Mouse (Mus musculus): ENCODE data around the gene Slc27a2. TPM values are rescaled to one million over a fixed set of nuclear protein-coding genes. Genes with fewer than 3 reads are reported as not detected.

Slc27a2 gene
- polyA plus RNA-seq, 1 experiment = not detected

DNA sequence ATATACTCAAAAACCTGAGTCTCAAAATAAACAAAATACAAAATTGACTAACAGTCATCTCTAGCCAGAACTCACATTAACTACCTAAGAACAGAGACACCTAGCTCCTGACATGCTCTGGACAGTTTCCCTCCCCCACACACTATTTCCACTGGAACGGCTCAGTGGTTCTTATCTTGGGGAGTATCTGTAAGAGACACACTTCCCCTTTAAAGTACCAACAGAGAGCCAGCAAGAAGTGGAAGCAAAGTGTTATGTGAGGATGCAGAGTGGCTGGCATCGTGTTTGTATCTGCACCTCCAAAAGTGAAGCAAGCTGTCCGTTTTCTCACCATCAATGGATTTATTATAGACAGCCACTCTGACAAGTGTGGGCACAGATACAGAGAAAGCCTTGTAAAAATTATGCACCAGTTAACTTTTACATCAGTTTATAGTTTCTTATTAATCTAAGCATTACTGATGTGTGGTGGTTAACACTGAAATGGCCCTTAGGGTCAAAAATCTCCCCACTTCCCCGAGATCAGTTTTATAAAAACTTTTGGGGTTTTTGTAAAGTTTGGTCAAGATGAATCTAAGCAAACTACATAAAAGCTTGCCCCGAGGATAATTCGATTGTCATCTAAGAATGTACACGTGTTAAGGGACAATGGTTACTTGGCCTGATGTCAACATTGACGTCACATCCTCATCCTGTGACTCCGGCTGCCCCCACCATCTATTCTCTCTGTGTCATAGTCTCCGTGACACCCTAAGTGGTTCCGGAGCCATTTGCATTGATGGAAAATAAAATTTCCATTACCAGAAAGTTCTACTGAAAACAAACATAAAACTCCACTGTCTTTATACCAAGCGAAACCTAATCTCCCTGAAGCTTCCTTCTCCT, 84.0 kb downstream of the Slc27a2 start:
- Histone ChIP-seq H3K4me3 (ENCODE audit: insufficient read depth, low read depth, low read length) (no peak overlapping the region), H3K27ac (ENCODE audit: insufficient read depth, low read depth, low read length) (no peak overlapping the region), H3K4me1 (ENCODE audit: control insufficient read depth, insufficient read depth, low read length) (no peaks in the 10 kb centered on the region)
- TF ChIP-seq POLR2A (IDR thresholded peaks at IDR 0.05; ENCODE audit: insufficient read depth, low read depth, low read length) (no peak), CTCF (IDR thresholded peaks at IDR 0.05; ENCODE audit: insufficient read depth, low read depth, low read length) (no peak)
- 76% methylated on average over 12 of the region's 12 CpGs for WGBS

Other genes with a start within 250 kb of the Slc27a2 start
- gene Atp8b4, start 51.7 kb upstream of the Slc27a2 start, polyA plus RNA-seq (2012; ENCODE audit: insufficient read depth, insufficient read length, low replicate concordance, missing spikeins) = not detected in 2 replicates
- gene Hdc, start 66.9 kb downstream of the Slc27a2 start, polyA plus RNA-seq (2012; ENCODE audit: insufficient read depth, insufficient read length, low replicate concordance, missing spikeins) = not detected in 2 replicates
- gene Gabpb1, start 123.9 kb downstream of the Slc27a2 start, polyA plus RNA-seq (2012; ENCODE audit: insufficient read depth, insufficient read length, low replicate concordance, missing spikeins) = not detected in 2 replicates
- gene Usp8, start 154.9 kb downstream of the Slc27a2 start, polyA plus RNA-seq (2012; ENCODE audit: insufficient read depth, insufficient read length, low replicate concordance, missing spikeins) = not detected in 2 replicates
- not detected in 2 replicates for gene Usp50, start 231.1 kb downstream of the Slc27a2 start, polyA plus RNA-seq (2012; ENCODE audit: insufficient read depth, insufficient read length, low replicate concordance, missing spikeins)